Mouse (Mus musculus) CH12.LX (cell line): ENCODE data around the gene Bpgm. TPM values are rescaled to one million over a fixed set of nuclear protein-coding genes. Genes with fewer than 3 reads are reported as not detected.
A peak's percentile ranks its signal among the peaks of the same experiment; 100 is the strongest.

ENCODE experiments used
- DNase-seq: peaks from one replicate; pipeline ENCODE4 v3.0.0-alpha.2; 2013; ENCODE audit errors: extremely low read depth
- H3K27ac ChIP-seq: 2 replicates; pipeline ENCODE4 v1.5.1; 2012; ENCODE audit warnings: low read depth, mild to moderate bottlenecking, control low read depth, moderate library complexity; ENCODE audit not compliant: insufficient read depth
- H3K27me3 ChIP-seq: replicated peaks from 2 replicates; pipeline ENCODE3; 2012; ENCODE audit warnings: inconsistent platforms
- H3K36me3 ChIP-seq, 2 experiments: replicated peaks in 1 of 2; 2 replicates each; pipeline versions ENCODE3 to v1.6.1; 2012; ENCODE audit warnings: inconsistent platforms in 1 of 2, low read length in 1 of 2, mild to moderate bottlenecking in 1 of 2, mixed read lengths in 1 of 2, moderate library complexity in 1 of 2; ENCODE audit not compliant: control insufficient read depth in 1 of 2, insufficient read depth in 1 of 2
- H3K4me1 ChIP-seq, 2 experiments: 2 replicates each; pipeline ENCODE4 v1.6.1; 2012; ENCODE audit warnings: inconsistent platforms in 1 of 2, moderate library complexity in 1 of 2; ENCODE audit not compliant: insufficient read depth in 2 of 2, control insufficient read depth in 1 of 2
- H3K4me2 ChIP-seq: 2 replicates; pipeline ENCODE4 v1.6.1; 2012; ENCODE audit warnings: low read depth, mild to moderate bottlenecking, control low read depth; ENCODE audit not compliant: poor library complexity, insufficient read depth, severe bottlenecking
- H3K4me3 ChIP-seq, 3 experiments: fragments of 150-350 bp in 1 of 3; sonication (generic) in 1 of 3; replicated peaks in 1 of 3; 2 replicates each; pipeline versions ENCODE3 to v1.5.1; 2011 to 2012; ENCODE audit warnings: low read depth in 2 of 3, low read length in 2 of 3, mild to moderate bottlenecking in 2 of 3, moderate library complexity in 2 of 3, control low read depth in 1 of 3, improper control_type of control experiment in 1 of 3, inconsistent platforms in 1 of 3, mixed read lengths in 1 of 3; ENCODE audit not compliant: poor library complexity in 1 of 3
- H3K79me2 ChIP-seq: replicated peaks from 2 replicates; pipeline ENCODE4 v1.6.1; 2012; ENCODE audit warnings: mild to moderate bottlenecking, moderate library complexity; ENCODE audit not compliant: control insufficient read depth, poor library complexity, insufficient read depth, severe bottlenecking; ENCODE audit errors: extremely low read depth
- H3K9ac ChIP-seq: 2 replicates; pipeline ENCODE4 v1.6.1; 2012; ENCODE audit warnings: low read depth, mild to moderate bottlenecking, control low read depth, moderate library complexity; ENCODE audit not compliant: insufficient read depth
- H3K9me3 ChIP-seq: replicated peaks from 2 replicates; pipeline ENCODE3; 2012; ENCODE audit warnings: low read length, inconsistent platforms, mixed read lengths
- BHLHE40 ChIP-seq: IDR thresholded peaks from 2 replicates; pipeline ENCODE4 v1.6.1; 2011; ENCODE audit warnings: mild to moderate bottlenecking, low read depth, low read length, improper control_type of control experiment
- CTCF ChIP-seq, 2 experiments: IDR thresholded peaks in 1 of 2; conservative IDR thresholded peaks in 1 of 2; 2 replicates each; pipeline ENCODE4 v1.5.1; 2011 to 2012; ENCODE audit warnings: low read depth in 2 of 2, low read length in 2 of 2, improper control_type of control experiment in 1 of 2, inconsistent platforms in 1 of 2, mild to moderate bottlenecking in 1 of 2, moderate library complexity in 1 of 2
- E2F4 ChIP-seq: IDR thresholded peaks from 2 replicates; pipeline ENCODE4 v1.6.1; 2011; ENCODE audit warnings: low read depth, low read length, improper control_type of control experiment; ENCODE audit not compliant: insufficient replicate concordance
- ETS1 ChIP-seq: conservative IDR thresholded peaks from 2 replicates; pipeline ENCODE4 v1.6.1; 2012; ENCODE audit warnings: low read depth, mild to moderate bottlenecking, inconsistent platforms, low read length, improper control_type of control experiment, moderate library complexity
- GABPA ChIP-seq: IDR thresholded peaks from 2 replicates; pipeline ENCODE4 v1.6.1; 2012; ENCODE audit warnings: low read depth, low read length, improper control_type of control experiment, inconsistent platforms; ENCODE audit not compliant: insufficient replicate concordance
- HCFC1 ChIP-seq: IDR thresholded peaks from 2 replicates; pipeline ENCODE4 v1.6.1; 2012; ENCODE audit warnings: low read depth, mild to moderate bottlenecking, inconsistent platforms, low read length, improper control_type of control experiment
- IRF4 ChIP-seq: IDR thresholded peaks from 2 replicates; pipeline ENCODE4 v1.6.1; 2014; ENCODE audit warnings: low read depth, mild to moderate bottlenecking, inconsistent platforms, low read length, improper control_type of control experiment
- JUN ChIP-seq: IDR thresholded peaks from 2 replicates; pipeline ENCODE4 v1.6.1; 2011; ENCODE audit warnings: low read depth, mild to moderate bottlenecking, low read length, improper control_type of control experiment, moderate library complexity; ENCODE audit not compliant: insufficient read depth
- JUND ChIP-seq: conservative IDR thresholded peaks from 2 replicates; pipeline ENCODE4 v1.6.1; 2011; ENCODE audit warnings: low read depth, low read length, improper control_type of control experiment
- MAX ChIP-seq: IDR thresholded peaks from 2 replicates; pipeline ENCODE4 v1.6.1; 2011; ENCODE audit warnings: low read length, improper control_type of control experiment
- MEF2A ChIP-seq: IDR thresholded peaks from 2 replicates; pipeline ENCODE4 v1.6.1; 2014; ENCODE audit warnings: low read depth, mild to moderate bottlenecking, inconsistent platforms, low read length, improper control_type of control experiment, borderline replicate concordance
- MXI1 ChIP-seq: IDR thresholded peaks from 2 replicates; pipeline ENCODE4 v1.6.1; 2011; ENCODE audit warnings: mild to moderate bottlenecking, low read depth, low read length, improper control_type of control experiment
- MYC ChIP-seq: IDR thresholded peaks from 2 replicates; pipeline ENCODE4 v1.6.1; 2011; ENCODE audit warnings: low read depth, mild to moderate bottlenecking, improper control_type of control experiment, low read length
- POLR2A ChIP-seq: IDR thresholded peaks from 2 replicates; pipeline ENCODE4 v1.6.1; 2011; ENCODE audit warnings: low read depth, mild to moderate bottlenecking, improper control_type of control experiment, low read length
- SIN3A ChIP-seq: IDR thresholded peaks from 2 replicates; pipeline ENCODE4 v1.6.1; 2012; ENCODE audit warnings: low read length, improper control_type of control experiment, inconsistent platforms
- SMC3 ChIP-seq: IDR thresholded peaks from 2 replicates; pipeline ENCODE4 v1.6.1; 2011; ENCODE audit warnings: low read depth, low read length, improper control_type of control experiment
- TBP ChIP-seq: conservative IDR thresholded peaks from 2 replicates; pipeline ENCODE4 v1.6.1; 2011; ENCODE audit warnings: low read depth, low read length, improper control_type of control experiment
- UBTF ChIP-seq: IDR thresholded peaks from 2 replicates; pipeline ENCODE4 v1.6.1; 2012; ENCODE audit warnings: low read depth, mild to moderate bottlenecking, inconsistent platforms, low read length, improper control_type of control experiment, moderate library complexity
- USF1 ChIP-seq: IDR thresholded peaks from 2 replicates; pipeline ENCODE4 v1.6.1; 2014; ENCODE audit warnings: low read depth, mild to moderate bottlenecking, inconsistent platforms, low read length, improper control_type of control experiment
- ZKSCAN1 ChIP-seq: IDR thresholded peaks from 2 replicates; pipeline ENCODE4 v1.6.1; 2012; ENCODE audit warnings: low read depth, inconsistent platforms, low read length, improper control_type of control experiment, borderline replicate concordance
- ZMIZ1 ChIP-seq: IDR thresholded peaks from 2 replicates; pipeline ENCODE4 v1.6.1; 2012; ENCODE audit warnings: low read depth, mild to moderate bottlenecking, inconsistent platforms, low read length, improper control_type of control experiment
- dilution Hi-C: fragments of 300-500 bp; cut with MboI; formaldehyde crosslinking; loops from 2 replicates; pipeline ENCODE4 v1.14.3; 2020; ENCODE audit warnings: low sequenced_read_pairs; ENCODE audit not compliant: extremely low pct_unique_long_range_greater_than_20kb, extremely low pct_ligation_motif_present
- in situ Hi-C: fragments of 300-500 bp; cut with MboI; formaldehyde crosslinking; loops from 3 replicates; pipeline ENCODE4 v1.14.3; 2019; ENCODE audit warnings: low sequenced_read_pairs, low pct_ligation_motif_present, low pct_unique_long_range_greater_than_20kb, mixed read lengths
- polyA plus RNA-seq: library from polyadenylated mRNA; unstranded; fragments of >175 nt; gene quantifications from 2 replicates; pipeline ENCODE4 v1.2.1, GENCODE M21; 2012; ENCODE audit warnings: low read depth; ENCODE audit not compliant: insufficient read length
- total RNA-seq, 2 experiments: library from RNA; depleted of rRNA; stranded (reverse); fragments of 300-350 nt in 1 of 2; fragments of >200 nt in 1 of 2; gene quantifications; 2 replicates each; pipeline ENCODE4 v1.2.3; 2012 to 2014

Gene Bpgm
- total and polyA plus RNA-seq, 3 experiments, result 10.8 to 12.7 (median 10.9) TPM

- in situ Hi-C loops, result no loop called here
- H3K9ac ChIP-seq, result peak overlapping the region; percentile 54
- H3K4me3 ChIP-seq, result peak overlapping the region in 1 of 3 experiments; percentile 25
- H3K36me3 ChIP-seq, result peaks cover 0 to 2% of the 10 kb centered on the region in 2 experiments
- TF ChIP-seq MXI1 (peak; percentile 62; the same call in 1 of the 2 replicates), SMC3 (no peak)
- TF ChIP-seq, all 38 proteins: peak for 1
- Histone ChIP-seq H3K27ac (peak overlapping the region; percentile 35; the same call in 1 of the 2 replicates), H3K9me3 (no peaks in the 10 kb centered on the region), H3K4me2 (peak overlapping the region; percentile 84), H3K79me2 (peaks cover 4% of the 10 kb centered on the region; the same call in 1 of the 2 replicates), H3K27me3 (no peaks in the 10 kb centered on the region), H3K4me1 (peaks cover 18 to 50% of the 10 kb centered on the region in 2 experiments)
- dilution Hi-C loops, result no loop called here
- no peak for DNase-seq
Observed at GRCm38 (mm10) chr6:34478677-34479360, 2.8 kb downstream of the Bpgm start.

GRCm38 (mm10) chr6:34479531-34479930 lies 3.5 kb downstream of the Bpgm start:
- Histone ChIP-seq H3K4me2 (peak overlapping the region; percentile 84), H3K4me3 (peak overlapping the region in 1 of 3 experiments; percentile 4), H3K27ac (no peak overlapping the region)
- in situ Hi-C loops, result no loop called here
- TF ChIP-seq BHLHE40 (no peak), JUND (no peak), ETS1 (no peak), JUN (no peak), MAX (peak; percentile 45; the same call in 1 of the 2 replicates), SIN3A (0 out of 2 replicates have a peak, but pooled peaks have one; percentile 17), ZKSCAN1 (no peak), UBTF (no peak), IRF4 (no peak)
- TF ChIP-seq, all 38 proteins: peak for 2
- peak; percentile 35 for DNase-seq
- Histone ChIP-seq H3K79me2 (peaks cover 4% of the 10 kb centered on the region; the same call in 1 of the 2 replicates), H3K27me3 (no peaks in the 10 kb centered on the region), H3K36me3 (peaks cover 0 to 2% of the 10 kb centered on the region in 2 experiments), H3K9me3 (no peaks in the 10 kb centered on the region), H3K9ac (peak overlapping the region; percentile 54), H3K4me1 (peaks cover 18 to 50% of the 10 kb centered on the region in 2 experiments)
- dilution Hi-C loops, result no loop called here

- dilution Hi-C loops, result no loop called here
- H3K9ac ChIP-seq, result no peak overlapping the region
- H3K4me3 ChIP-seq, result no peak overlapping the region
- H3K27me3 ChIP-seq, result no peaks in the 10 kb centered on the region
- peaks cover 13 to 42% of the 10 kb centered on the region in 2 experiments for H3K4me1 ChIP-seq
- no peak overlapping the region for H3K27ac ChIP-seq
- DNase-seq, result no peak
- no peak for TF ChIP-seq SIN3A
- no peak for TF ChIP-seq JUND
- TF ChIP-seq USF1, result no peak
- TF ChIP-seq TBP, result no peak
- TF ChIP-seq MYC, result no peak
- no peak for TF ChIP-seq POLR2A
- no peak for TF ChIP-seq HCFC1
- no peak for TF ChIP-seq E2F4
- no peak for TF ChIP-seq MAX
- no peak for TF ChIP-seq BHLHE40
- no peak for TF ChIP-seq MEF2A
- TF ChIP-seq ZMIZ1, result no peak
- no peak for TF ChIP-seq GABPA
- TF ChIP-seq CTCF (conservative IDR thresholded peaks at IDR 0.05 in 1 of 2, IDR thresholded peaks at IDR 0.05 in 1 of 2; ENCODE audit: low read depth in 2 of 2, low read length in 2 of 2), result no peak
- TF ChIP-seq, all 38 proteins: peak for 0
- Histone ChIP-seq H3K9me3 (no peaks in the 10 kb centered on the region), H3K36me3 (peaks cover 0 to 7% of the 10 kb centered on the region in 2 experiments), H3K79me2 (peaks cover 4% of the 10 kb centered on the region; the same call in 1 of the 2 replicates), H3K4me2 (peak overlapping the region; percentile 22; the same call in 1 of the 2 replicates)
- in situ Hi-C loops, result no loop called here
Observed at GRCm38 (mm10) chr6:34480749-34481148, 4.7 kb downstream of the Bpgm start.
